Mouse (Mus musculus) midbrain, embryonic 13.5 days (tissue): ENCODE data around the gene Zfp219. TPM values are rescaled to one million over a fixed set of nuclear protein-coding genes. Genes with fewer than 3 reads are reported as not detected.
A peak's percentile ranks its signal among the peaks of the same experiment; 100 is the strongest.
"Not testable (repeated sequence)": the region's sequence is repeated elsewhere in the genome, so short reads cannot be mapped to it uniquely, and the experiment has no call there.

Source experiments
- ATAC-seq: fragments of 200-750 bp; cut with Nextera tagmentation; 2 replicates; pipeline ENCODE4 v1.8.0; 2017; ENCODE audit warnings: mild to moderate bottlenecking, moderate TSS enrichment, moderate library complexity
- H3K27ac ChIP-seq: fragments of 300-500 bp; sonication (generic); 2 replicates; pipeline ENCODE4 v1.5.1; 2015; ENCODE audit warnings: inconsistent platforms, mild to moderate bottlenecking, moderate library complexity
- H3K27me3 ChIP-seq: fragments of 300-500 bp; sonication (generic); 2 replicates; pipeline ENCODE4 v1.6.1; 2015; ENCODE audit warnings: mild to moderate bottlenecking, inconsistent platforms
- H3K36me3 ChIP-seq: fragments of 300-500 bp; sonication (generic); 2 replicates; pipeline ENCODE4 v1.6.1; 2015; ENCODE audit warnings: mild to moderate bottlenecking, inconsistent platforms
- H3K4me1 ChIP-seq: fragments of 300-500 bp; sonication (generic); replicated peaks from 2 replicates; pipeline ENCODE4 v1.6.1; 2015; ENCODE audit warnings: inconsistent platforms
- H3K4me2 ChIP-seq: fragments of 300-500 bp; sonication (generic); replicated peaks from 2 replicates; pipeline ENCODE4 v1.6.1; 2015; ENCODE audit warnings: moderate library complexity, mild to moderate bottlenecking, inconsistent platforms
- H3K4me3 ChIP-seq: fragments of 300-500 bp; sonication (generic); replicated peaks from 2 replicates; pipeline ENCODE4 v1.5.1; 2015; ENCODE audit warnings: mild to moderate bottlenecking, inconsistent platforms
- H3K9ac ChIP-seq: fragments of 300-500 bp; sonication (generic); replicated peaks from 2 replicates; pipeline ENCODE4 v1.6.1; 2015; ENCODE audit warnings: mild to moderate bottlenecking, inconsistent platforms
- H3K9me3 ChIP-seq: fragments of 300-500 bp; sonication (generic); 2 replicates; pipeline ENCODE4 v1.6.1; 2016; ENCODE audit warnings: mild to moderate bottlenecking, inconsistent platforms
- WGBS: fragments of 180-500 bp; shearing (Covaris S2); methylation state at CpG from one replicate; pipeline ENCODE4 v1.1.7; 2015; 5-methylcytosine and 5-hydroxymethylcytosine counted together
- polyA plus RNA-seq: library from polyadenylated mRNA; unstranded; fragments of >200 nt; fragmentation: Nextera tagmentation; extraction: Ambion mirVana; gene quantifications from 2 replicates; pipeline ENCODE4 v1.2.1, GENCODE M21; 2015

Gene Zfp219
- 56.0 and 63.6 TPM in 2 replicates for polyA plus RNA-seq

GRCm38 (mm10) chr14:52020486-52021137, at the start of gene Zfp219:
Gene Zfp219 (minus strand): TSS chr14:52020733.
- H3K4me3 ChIP-seq, result peak within 1 kb of the TSS; percentile 67
- no peaks in the 10 kb centered on the region for H3K9me3 ChIP-seq
- no peaks in the 10 kb centered on the region for H3K27me3 ChIP-seq
- peak within 1 kb of the TSS; percentile 99 for H3K27ac ChIP-seq
- peaks cover 54% of the 10 kb centered on the region for H3K4me1 ChIP-seq
- H3K4me2 ChIP-seq, result peak within 1 kb of the TSS; percentile 73
- 10% methylated on average over 15 of the region's 15 CpGs for WGBS
- H3K36me3 ChIP-seq, result no peaks in the 10 kb centered on the region
- peak within 1 kb of the TSS; percentile 94 for H3K9ac ChIP-seq
- ATAC-seq, result peak; percentile 36

DNA sequence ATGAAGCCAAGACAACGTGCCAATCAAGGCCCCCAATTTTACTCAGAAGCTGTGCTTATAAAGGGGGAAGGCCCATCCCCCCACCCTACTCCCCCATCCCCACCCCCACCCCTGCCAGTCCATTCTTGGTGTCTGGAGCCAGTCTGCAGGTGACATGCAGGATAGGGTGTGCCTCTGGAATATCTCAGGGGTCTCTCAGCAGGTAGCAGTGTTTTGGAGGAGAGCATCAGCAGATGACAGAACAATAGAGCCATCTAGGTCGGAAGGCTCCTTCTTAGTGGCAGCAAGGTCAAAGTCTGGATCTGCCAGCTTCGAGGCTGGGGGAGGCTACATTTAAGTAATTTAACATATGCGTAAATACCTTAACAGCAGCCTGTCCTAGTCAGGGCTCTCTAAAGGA, 45.6 kb upstream of the Zfp219 start:
- no peaks in the 10 kb centered on the region for H3K9me3 ChIP-seq
- no peak for ATAC-seq
- peaks cover 6% of the 10 kb centered on the region for H3K36me3 ChIP-seq
- 58% methylated on average over 4 of the region's 4 CpGs for WGBS
- H3K27me3 ChIP-seq, result no peaks in the 10 kb centered on the region
- H3K4me2 ChIP-seq, result no peak overlapping the region
- no peak overlapping the region for H3K27ac ChIP-seq
- no peak overlapping the region for H3K4me3 ChIP-seq
- no peaks in the 10 kb centered on the region for H3K4me1 ChIP-seq
- H3K9ac ChIP-seq, result no peak overlapping the region

DNA sequence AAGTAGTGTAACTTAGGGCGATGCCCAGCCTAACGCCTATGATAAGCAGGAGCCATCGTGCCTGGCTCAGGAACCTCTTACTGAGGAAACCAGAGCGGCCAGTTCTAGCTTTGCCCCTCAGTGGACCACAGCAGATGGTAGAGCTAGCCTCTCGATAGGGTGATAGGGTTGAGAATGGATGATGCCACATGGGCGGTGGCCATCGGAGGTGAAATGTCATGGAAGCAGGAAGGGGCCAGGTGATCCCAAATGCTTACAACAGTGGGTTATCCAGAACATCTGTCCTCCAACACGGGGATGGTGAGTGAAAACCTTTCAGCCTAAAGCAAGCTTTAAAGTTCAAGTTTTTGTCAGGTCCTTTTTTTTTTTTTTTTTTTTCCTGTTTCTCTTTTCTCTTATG, 41.3 kb upstream of the Zfp219 start:
- H3K27me3 ChIP-seq, result no peaks in the 10 kb centered on the region
- no peaks in the 10 kb centered on the region for H3K9me3 ChIP-seq
- no peaks in the 10 kb centered on the region for H3K4me1 ChIP-seq
- no peak for ATAC-seq
- H3K36me3 ChIP-seq, result no peaks in the 10 kb centered on the region
- WGBS, result 85% methylated on average over 8 of the region's 8 CpGs
- H3K4me2 ChIP-seq, result no peak overlapping the region
- H3K27ac ChIP-seq, result no peak overlapping the region
- H3K9ac ChIP-seq, result no peak overlapping the region
- no peak overlapping the region for H3K4me3 ChIP-seq

DNA sequence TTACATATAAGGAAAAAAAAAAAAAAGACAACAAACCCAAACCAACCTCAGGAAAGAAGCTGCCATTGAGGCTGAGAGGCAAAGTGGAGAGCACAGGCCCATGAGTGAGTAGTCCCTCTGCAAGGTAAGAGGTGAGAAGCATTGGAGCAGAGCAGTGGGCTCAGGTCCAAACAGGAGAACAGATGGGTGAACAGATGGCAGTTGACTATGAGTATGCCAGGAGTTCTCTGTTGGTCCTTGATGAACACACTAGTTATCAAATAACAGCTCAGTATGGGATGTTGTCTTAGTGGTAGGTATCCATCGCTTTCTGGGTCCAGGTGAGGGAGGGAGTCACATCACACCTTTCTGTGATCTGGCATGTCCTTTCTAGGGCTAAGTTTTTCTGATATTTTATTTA, 40.3 kb upstream of the Zfp219 start:
- 76% methylated on average over 1 of the region's 1 CpGs for WGBS
- no peak overlapping the region for H3K4me3 ChIP-seq
- H3K9me3 ChIP-seq, result no peaks in the 10 kb centered on the region
- ATAC-seq, result no peak
- H3K9ac ChIP-seq, result no peak overlapping the region
- no peak overlapping the region for H3K4me2 ChIP-seq
- no peaks in the 10 kb centered on the region for H3K27me3 ChIP-seq
- H3K36me3 ChIP-seq, result no peaks in the 10 kb centered on the region
- no peaks in the 10 kb centered on the region for H3K4me1 ChIP-seq
- H3K27ac ChIP-seq, result no peak overlapping the region

GRCm38 (mm10) chr14:52059982-52060381, 39.4 kb upstream of the Zfp219 start:
- H3K9me3 ChIP-seq, result no peaks in the 10 kb centered on the region
- no peak overlapping the region for H3K9ac ChIP-seq
- WGBS, result 67% methylated on average over 4 of the region's 4 CpGs
- H3K27me3 ChIP-seq, result no peaks in the 10 kb centered on the region
- ATAC-seq, result no peak
- H3K36me3 ChIP-seq, result no peaks in the 10 kb centered on the region
- no peak overlapping the region for H3K27ac ChIP-seq
- no peak overlapping the region for H3K4me2 ChIP-seq
- no peak overlapping the region for H3K4me3 ChIP-seq
- H3K4me1 ChIP-seq, result no peaks in the 10 kb centered on the region

DNA sequence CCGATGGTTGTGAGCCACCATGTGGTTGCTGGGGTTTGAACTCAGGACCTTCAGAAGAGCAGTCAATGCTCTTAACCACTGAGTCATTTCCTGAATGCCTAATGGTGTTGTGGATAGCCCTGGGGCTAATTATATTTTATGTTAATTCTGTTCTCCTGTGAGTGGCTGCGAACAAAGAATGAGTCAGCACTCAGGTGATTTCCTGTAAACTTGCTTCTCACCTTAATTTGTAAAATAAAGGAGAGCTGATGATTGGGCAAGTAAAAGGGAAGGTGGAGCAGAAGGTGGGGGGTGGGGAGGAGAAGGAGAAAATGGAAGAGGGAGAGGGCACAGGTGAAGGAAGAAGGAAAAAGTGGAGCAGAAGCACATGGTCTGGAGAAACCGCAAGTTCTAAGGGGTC, 32.2 kb upstream of the Zfp219 start:
- H3K36me3 ChIP-seq, H3K27ac ChIP-seq, H3K4me2 ChIP-seq, H3K9ac ChIP-seq, H3K9me3 ChIP-seq, H3K4me3 ChIP-seq, H3K27me3 ChIP-seq, ATAC-seq, H3K4me1 ChIP-seq: not testable (repeated sequence)
- WGBS, result 94% methylated on average over 3 of the region's 3 CpGs

DNA sequence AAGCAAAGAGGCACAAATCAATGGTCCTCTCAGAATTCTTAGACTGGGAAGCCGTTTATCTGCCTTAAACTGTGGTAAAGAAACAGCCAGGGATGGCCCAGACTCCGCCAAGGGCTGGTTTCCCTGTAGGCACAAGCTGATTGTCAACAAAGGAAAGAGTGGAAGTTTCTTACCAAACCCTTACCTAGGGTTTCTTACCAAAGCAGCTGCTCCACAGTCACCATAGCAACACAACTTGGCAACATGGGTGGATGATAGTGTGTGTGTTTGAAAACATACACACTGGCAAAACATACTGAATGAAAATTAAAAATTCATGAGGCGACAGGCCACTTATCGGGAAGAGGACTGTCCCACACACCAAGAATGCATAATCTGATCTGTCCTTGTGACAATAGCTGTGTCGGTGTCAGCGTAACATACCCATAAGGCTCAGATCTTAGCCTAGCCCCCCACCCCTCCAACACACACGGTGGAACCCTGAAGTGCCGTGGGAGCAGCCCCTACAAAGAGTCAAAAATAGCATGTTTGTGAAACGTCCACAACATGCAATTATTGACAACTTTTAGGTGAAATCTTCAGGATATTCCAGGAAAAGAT, 25.5 kb upstream of the Zfp219 start:
- H3K36me3 ChIP-seq, result no peaks in the 10 kb centered on the region
- ATAC-seq, result 0 out of 2 replicates have a peak, but pooled peaks have one; percentile 55
- H3K27me3 ChIP-seq, result no peaks in the 10 kb centered on the region
- no peak overlapping the region for H3K9ac ChIP-seq
- H3K4me2 ChIP-seq, result no peak overlapping the region
- H3K4me1 ChIP-seq, result peaks cover 19% of the 10 kb centered on the region
- H3K27ac ChIP-seq, result no peak overlapping the region
- 25% methylated on average over 9 of the region's 9 CpGs for WGBS
- no peaks in the 10 kb centered on the region for H3K9me3 ChIP-seq
- no peak overlapping the region for H3K4me3 ChIP-seq

GRCm38 (mm10) chr14:52044901-52045678, 24.6 kb upstream of the Zfp219 start:
- 8% methylated on average over 8 of the region's 8 CpGs for WGBS
- no peaks in the 10 kb centered on the region for H3K27me3 ChIP-seq
- no peak overlapping the region for H3K4me2 ChIP-seq
- no peak overlapping the region for H3K4me3 ChIP-seq
- H3K27ac ChIP-seq, result no peak overlapping the region
- H3K9ac ChIP-seq, result no peak overlapping the region
- no peaks in the 10 kb centered on the region for H3K9me3 ChIP-seq
- peaks cover 19% of the 10 kb centered on the region for H3K4me1 ChIP-seq
- no peaks in the 10 kb centered on the region for H3K36me3 ChIP-seq
- ATAC-seq, result peak; percentile 83

- Histone ChIP-seq H3K9me3 (no peaks in the 10 kb centered on the region), H3K36me3 (no peaks in the 10 kb centered on the region), H3K27me3 (no peaks in the 10 kb centered on the region), H3K4me1 (peaks cover 19% of the 10 kb centered on the region), H3K27ac (no peak overlapping the region), H3K4me2 (no peak overlapping the region), H3K4me3 (no peak overlapping the region), H3K9ac (no peak overlapping the region)
- whole genome bisulfite sequencing, result 71% methylated on average over 6 of the region's 6 CpGs
- no peak for ATAC-seq
These were observed 22.9 kb upstream of the Zfp219 start for GRCm38 (mm10) chr14:52043446-52043845.

GRCm38 (mm10) chr14:52042359-52042758, 21.8 kb upstream of the Zfp219 start, which contains the start of gene Olfr221:
Gene Olfr221 (minus strand): TSS chr14:52042459.
- not testable (repeated sequence) for H3K4me2 ChIP-seq, H3K4me3 ChIP-seq, H3K27ac ChIP-seq, H3K27me3 ChIP-seq, H3K9ac ChIP-seq, H3K9me3 ChIP-seq, H3K36me3 ChIP-seq, ATAC-seq
- peaks cover 19% of the 10 kb centered on the region for H3K4me1 ChIP-seq
- 70% methylated on average over 3 of the region's 3 CpGs for WGBS

DNA sequence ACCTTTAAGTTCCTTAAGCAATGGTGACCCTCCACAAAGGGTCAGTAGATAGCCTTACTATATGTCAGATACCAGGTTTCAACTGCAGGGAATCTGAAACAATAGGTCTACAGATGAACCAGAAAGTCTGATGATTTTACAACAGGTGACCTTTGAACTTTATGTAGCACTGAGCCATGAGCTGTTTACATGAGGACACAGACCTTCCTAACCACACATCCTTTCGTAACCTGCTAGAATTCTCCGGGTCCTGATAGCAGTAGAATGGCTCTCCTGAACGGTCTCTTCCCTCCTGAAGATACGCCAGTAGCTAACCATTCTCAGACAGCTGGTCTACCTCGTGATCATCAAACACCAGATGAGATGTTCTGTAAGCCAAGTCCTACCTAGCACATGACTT, 18.8 kb upstream of the Zfp219 start:
- H3K27me3 ChIP-seq, result no peaks in the 10 kb centered on the region
- H3K36me3 ChIP-seq, result no peaks in the 10 kb centered on the region
- no peak for ATAC-seq
- H3K4me2 ChIP-seq, result no peak overlapping the region
- no peaks in the 10 kb centered on the region for H3K9me3 ChIP-seq
- H3K27ac ChIP-seq, result no peak overlapping the region
- 89% methylated on average over 5 of the region's 5 CpGs for WGBS
- H3K9ac ChIP-seq, result no peak overlapping the region
- H3K4me3 ChIP-seq, result no peak overlapping the region
- no peaks in the 10 kb centered on the region for H3K4me1 ChIP-seq

- H3K36me3 ChIP-seq, result no peaks in the 10 kb centered on the region
- no peak for ATAC-seq
- 91% methylated on average over 6 of the region's 6 CpGs for WGBS
- H3K27me3 ChIP-seq, result no peaks in the 10 kb centered on the region
- H3K9ac ChIP-seq, result no peak overlapping the region
- H3K4me3 ChIP-seq, result no peak overlapping the region
- no peak overlapping the region for H3K4me2 ChIP-seq
- H3K4me1 ChIP-seq, result no peaks in the 10 kb centered on the region
- H3K27ac ChIP-seq, result no peak overlapping the region
- no peaks in the 10 kb centered on the region for H3K9me3 ChIP-seq
These were observed 15.4 kb upstream of the Zfp219 start for GRCm38 (mm10) chr14:52035926-52036325.
